Mouse (Mus musculus) gastrocnemius, postnatal 36 days (tissue): ENCODE results near the gene Dlgap3. TPM values are rescaled to one million over a fixed set of nuclear protein-coding genes. Genes with fewer than 3 reads are reported as not detected.

Experiments used
- DNase-seq, 2 experiments: peaks; one replicate each; pipeline ENCODE4 v3.0.0; 2022
- intact Hi-C: fragments of 180-260 bp; cut with DNase I; formaldehyde crosslinking; loops from one replicate; pipeline ENCODE4 v1.15.1; 2025
- total RNA-seq, 2 experiments: library from RNA; stranded (reverse); gene quantifications; 2 replicates each; pipeline ENCODE4 v1.2.3; 2021

The Dlgap3 gene
- total RNA-seq, 2 experiments from 2014 or later, result 0.23 TPM; not detected in 1

DNA sequence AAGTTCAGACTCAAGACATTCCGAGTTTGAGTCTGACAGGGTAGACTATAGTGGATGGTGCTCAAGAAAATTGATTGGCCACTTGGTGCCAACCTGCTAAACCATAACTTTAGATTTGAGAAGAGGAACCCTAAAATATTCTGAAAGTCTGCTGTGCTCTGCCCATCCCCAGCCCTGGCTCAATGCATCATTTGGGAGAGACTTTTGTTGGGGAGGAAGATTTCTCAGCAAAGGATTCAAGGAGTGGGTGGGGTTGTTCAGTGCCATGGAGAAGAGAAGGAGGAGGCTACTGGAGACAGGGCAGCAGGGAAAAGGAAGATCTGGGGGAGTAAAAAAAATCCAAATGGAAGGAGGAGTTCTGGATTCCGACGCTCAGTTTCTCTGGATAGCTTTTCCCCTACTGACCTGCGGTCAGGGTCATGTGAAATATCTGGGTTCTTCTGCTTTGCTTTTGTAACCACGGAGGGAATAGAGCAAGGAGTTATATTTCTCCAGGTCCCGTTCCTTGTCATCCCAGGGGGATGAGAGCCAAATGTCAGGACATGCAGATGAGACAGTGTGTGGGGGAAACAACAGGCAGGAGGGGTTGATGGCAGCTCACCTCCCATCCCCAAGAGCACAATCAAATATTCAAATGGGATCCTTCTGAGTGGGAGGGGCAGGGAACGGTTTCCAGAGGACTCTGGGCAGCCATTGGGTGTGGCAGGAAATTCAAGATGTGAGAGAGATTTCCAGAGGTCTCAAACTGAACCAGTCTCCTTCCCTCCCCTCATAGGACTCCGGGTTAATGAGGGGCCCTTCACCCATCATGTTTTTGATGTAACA lies 5.3 kb downstream of the Dlgap3 start:
- intact Hi-C loops, result no loop called here
- DNase-seq, result no peak

DNA sequence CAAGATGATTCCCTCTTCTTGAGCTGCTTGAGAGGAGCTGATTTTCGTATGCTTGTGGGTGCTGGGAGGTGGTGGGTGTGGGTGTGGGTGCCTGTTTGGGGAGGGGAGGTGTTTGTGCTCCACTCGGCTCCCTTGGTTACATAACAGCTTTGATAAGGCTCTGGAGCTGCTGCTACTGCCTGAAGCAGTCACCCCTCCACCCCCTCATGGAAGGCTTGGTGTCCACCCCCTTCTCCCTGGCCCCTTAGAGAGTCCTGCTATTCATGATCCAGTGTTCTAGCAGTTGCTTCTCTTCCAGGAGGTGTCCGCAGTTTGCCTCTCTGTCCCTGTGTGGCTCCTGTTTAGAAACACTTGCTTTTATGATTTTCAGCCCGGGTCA lies 5.9 kb downstream of the Dlgap3 start:
- no peak for DNase-seq
- intact Hi-C loops, result no loop called here

DNA sequence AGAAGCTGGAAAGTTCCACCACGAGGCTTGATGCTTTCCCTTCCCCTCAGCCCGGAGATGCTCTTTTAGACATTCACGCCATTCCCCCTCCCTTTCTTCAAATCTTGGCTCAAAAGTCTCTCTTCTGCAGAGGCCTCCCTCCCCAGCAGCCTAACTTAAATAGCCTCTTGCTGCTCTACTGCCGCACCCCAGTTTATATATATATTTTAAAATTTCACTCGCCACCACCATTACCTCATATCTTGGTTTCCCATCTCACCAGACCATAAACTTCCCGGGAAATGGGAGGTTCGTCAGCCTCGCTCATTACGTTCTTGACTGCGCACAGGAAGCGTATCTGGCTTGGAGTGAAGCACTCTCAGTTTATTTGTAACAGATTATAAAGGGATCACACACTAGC lies 9.0 kb downstream of the Dlgap3 start:
- DNase-seq, result no peak
- intact Hi-C loops, result no loop called here

DNA sequence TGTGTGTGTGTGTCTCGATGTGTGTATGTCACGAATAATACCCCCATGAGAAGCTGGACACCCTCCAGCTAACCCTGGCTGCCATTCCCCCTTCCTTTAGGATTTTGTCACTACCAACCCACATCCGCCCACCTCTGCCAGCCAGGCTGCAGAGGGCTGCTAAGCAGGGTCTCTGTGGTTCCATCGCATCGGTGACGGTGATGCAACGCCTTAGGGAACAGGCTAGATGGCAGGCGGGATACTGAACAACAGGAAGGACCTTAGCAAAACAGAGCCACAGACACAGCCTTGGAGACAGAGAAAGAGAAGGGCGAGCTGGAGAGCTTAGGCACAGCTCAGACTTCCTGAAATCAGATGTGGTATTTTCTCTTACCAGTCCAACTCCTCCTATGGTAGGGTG lies 9.7 kb downstream of the Dlgap3 start:
- DNase-seq, result no peak
- intact Hi-C loops, result no loop called here

DNA sequence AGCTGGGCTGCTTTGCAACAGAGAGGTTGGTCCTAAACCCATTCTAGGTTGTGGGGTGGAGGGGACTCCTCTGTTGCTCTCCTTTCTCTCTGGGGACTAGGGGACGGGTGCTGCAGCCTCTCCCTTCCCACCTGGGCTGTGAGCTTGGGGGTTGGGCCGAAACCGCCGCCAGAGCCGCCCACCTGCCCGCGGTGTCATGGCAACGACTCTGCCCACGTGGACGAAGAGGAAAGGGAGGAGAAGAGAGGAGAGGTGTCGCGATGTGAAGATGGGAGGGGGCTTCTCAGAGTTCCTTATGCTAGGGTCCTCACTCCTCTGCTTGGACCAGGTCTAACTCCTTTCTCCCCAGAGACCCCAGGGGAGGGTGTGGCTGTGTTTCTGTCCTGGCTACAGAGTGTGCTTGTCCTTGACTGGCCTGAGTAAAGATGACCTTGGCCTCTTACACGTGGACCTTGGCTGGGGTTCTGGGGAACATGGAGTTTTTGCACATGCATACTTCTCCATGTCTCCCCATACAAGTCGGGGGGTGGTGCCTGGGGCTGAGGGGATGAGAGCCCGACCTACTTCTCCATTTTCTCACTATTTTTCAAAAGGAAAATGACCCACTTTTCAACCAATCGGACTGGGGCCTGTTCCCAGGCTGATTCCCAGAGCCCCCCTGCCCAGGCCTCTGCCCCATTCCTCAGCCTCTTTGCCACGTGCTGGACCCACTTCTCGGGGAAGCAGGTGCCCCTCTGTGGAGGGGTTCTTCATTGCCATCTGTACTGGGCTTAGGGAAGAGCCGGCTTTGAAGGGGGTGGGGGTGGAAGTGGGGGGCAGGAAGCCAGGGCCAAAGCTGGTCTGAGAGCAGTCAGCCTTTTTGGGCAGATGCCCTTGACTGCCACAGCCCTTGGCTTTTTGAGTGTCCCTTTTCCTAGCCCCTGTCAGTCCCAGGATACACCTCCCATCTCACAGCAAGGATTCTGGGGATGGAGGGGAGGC lies 10.8 kb downstream of the Dlgap3 start:
- intact Hi-C loops, result no loop called here

DNA sequence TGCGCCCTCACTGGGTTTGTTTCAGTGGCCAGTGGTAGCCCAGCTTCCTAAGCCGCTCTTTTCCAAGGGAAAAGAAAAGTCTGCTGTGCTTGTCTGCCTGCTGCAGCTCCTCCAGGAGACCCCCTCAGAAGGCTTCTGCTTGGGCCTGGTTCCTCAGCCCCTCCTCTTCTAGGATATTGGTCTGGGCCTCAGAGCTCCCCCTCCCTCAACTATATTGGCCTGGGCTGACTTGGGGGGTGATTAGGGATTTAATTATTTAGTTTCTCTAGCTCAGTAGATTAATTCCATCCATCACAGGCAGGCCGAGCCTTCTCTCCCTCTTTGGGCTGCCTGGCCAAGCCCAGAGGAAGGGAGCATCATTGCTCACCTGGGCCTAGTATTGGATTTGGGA lies 11.4 kb downstream of the Dlgap3 start:
- intact Hi-C loops, result no loop called here
- no peak for DNase-seq

More for the DNA sequence above, 10.8 kb downstream of the Dlgap3 start:
- DNase-seq, result no peak

DNA sequence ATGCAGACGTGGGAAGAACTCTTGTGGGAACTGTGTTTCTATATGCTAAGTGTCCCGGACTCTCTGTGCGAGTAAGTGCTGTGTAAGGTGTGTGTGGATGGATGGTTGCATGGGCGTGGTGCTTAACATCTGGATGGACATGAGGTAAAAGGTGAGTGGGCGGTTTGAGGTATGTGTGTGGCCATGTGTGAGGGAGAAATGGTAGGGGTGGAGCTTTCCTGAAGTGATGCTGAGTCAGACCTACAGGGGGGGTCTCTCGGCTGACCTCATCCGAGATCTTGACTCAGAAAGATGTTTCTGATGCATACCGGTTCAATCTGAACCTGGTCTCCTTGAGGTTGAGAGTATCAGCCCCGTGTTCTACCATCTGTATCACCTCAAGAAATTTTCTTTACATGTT lies 12.0 kb downstream of the Dlgap3 start:
- DNase-seq, result no peak
- intact Hi-C loops, result no loop called here

DNA sequence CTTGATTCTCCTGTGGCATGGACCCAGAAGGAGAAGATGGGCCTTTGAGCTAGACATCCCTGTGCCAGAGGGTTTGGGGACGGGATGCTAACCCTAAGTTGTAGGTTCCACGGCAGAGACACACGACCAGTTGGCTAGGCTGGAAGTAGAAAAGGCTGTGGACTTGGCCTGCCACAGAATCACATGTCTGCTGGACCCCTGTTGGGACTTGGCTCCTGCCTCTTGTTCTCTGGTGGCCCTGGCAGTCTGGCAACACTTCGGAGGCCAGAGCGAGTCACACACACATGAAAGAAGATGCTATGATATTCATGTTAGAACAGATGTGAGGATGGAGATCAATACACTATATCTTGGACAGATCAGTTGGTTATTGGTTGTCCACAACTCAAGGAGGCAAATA lies 14.9 kb downstream of the Dlgap3 start:
- intact Hi-C loops, result no loop called here
- no peak for DNase-seq

DNA sequence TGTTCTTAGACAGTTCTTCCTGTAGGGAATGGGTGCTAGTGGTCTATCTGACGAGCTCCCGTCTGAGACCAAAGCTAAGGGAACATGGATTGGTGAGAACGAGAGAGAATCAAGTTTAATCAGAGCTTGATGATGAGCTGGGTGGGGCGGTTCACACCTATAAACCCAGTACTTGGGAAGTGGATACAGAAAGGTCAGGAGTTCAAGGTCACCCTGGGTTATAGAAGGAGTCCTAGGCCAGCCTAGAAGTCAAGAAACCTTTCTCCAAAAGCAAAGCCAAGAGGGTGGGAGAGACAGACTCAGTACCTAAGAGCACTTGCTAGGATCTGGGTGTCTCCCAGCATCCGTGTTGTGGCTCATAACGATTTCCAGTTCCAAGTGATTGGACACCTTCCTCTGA lies 21.9 kb downstream of the Dlgap3 start:
- no peak for DNase-seq
- intact Hi-C loops, result no loop called here

DNA sequence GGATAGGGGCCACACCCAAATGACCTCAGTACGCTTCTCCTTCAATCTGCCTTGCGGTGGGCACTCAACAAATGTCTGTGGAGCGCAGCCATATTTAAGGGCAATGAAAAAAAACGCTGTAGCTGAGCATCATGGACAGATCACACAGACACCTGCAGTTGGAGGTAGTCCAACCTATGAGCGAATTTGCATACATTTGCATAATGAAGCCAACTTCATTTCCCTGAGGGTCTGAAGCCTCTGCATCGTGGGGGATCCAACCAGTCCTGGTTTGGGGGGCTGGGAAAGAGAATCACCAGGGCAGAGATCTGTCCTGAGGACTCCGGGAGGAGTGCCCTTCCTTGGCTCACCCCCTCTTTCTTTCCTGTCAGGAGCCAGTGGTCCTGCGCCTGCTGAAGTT lies 23.7 kb downstream of the Dlgap3 start:
- no peak for DNase-seq
- intact Hi-C loops, result no loop called here

DNA sequence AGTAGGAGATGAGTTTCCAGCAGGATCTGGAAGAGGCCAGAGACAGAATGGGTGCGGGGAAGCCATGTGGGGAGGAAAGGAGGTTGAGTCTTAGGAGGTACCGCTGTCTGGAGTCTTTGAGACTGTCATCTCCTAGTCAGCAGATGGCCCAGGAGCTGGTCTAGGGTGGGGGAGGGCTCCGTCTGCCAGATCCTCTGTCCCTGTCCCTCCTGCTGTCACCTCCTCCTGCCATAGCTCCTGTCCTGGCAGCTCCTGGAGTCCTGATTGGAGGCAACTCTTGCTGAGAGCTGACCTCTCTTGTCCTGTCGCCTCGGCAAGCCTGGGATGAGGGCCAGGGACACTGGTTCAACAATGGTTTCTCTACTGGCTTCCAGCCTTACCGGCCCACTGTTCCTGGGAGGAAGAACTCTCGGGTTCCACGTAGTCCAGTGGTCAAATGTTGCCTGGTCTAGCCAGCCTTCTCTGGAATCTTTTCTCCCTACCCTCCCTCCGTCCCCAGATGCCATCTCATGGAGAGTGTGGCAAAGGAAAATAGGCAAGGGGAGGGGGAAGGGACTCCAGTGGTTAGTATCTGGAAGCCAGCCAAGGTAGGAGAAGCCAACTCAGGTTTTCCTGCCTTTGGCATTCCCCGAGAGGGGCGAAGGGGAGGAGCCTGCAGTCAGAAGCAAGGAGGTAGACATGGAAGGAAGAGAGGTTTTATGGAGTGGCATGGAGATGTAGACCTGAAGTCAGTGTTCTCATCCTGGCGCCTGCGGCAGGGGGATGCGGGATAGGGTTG lies 24.6 kb downstream of the Dlgap3 start:
- DNase-seq, result no peak
- intact Hi-C loops, result no loop called here

DNA sequence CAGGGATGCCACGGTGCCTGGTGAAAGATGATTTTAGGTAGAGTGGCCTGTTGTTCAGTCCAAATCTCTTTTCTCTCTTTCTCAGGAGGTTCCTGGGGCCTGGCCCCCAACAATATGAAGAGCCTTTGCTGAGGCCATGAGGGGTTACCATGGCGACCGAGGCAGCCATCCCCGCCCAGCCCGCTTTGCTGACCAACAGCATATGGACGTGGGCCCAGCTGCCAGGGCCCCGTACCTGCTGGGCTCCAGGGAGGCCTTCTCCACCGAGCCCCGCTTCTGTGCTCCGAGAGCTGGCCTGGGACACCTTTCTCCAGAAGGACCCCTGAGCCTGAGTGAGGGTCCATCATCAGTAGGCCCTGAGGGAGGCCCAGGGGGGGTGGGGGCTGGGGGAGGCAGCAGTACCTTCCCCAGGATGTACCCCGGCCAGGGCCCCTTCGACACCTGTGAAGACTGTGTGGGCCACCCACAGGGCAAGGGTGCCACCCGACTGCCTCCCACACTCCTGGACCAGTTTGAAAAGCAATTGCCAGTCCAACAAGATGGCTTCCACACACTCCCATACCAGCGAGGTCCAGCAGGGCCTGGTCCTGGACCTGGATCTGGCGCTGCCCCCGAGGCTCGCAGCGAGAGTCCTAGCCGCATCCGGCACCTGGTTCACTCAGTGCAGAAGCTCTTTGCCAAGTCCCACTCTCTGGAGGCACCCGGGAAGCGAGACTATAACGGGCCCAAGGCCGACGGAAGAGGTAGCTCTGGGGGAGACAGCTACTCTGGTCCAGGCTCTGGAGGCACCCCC lies 25.7 kb downstream of the Dlgap3 start:
- no peak for DNase-seq
- intact Hi-C loops, result no loop called here

DNA sequence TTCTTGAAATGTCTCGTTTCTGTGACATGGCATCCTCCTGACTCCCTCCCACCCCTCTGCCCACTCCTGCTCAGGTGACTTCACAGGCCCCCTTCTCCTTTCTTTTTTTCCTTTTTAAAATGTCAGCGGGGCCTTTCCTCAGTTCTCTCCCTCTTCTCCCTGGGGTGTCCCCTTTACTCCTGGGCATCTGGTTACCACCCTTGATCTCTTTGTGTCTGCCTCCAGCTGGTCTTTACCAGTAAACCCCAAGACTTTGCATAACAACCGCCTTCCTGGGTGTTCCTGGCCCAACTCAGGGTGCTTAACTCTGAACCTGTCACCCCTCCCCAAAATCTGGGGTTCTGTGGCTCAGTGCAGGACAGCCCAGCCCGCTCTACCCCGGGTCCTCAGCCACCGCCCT lies 29.6 kb downstream of the Dlgap3 start:
- DNase-seq, result no peak
- intact Hi-C loops, result no loop called here

DNA sequence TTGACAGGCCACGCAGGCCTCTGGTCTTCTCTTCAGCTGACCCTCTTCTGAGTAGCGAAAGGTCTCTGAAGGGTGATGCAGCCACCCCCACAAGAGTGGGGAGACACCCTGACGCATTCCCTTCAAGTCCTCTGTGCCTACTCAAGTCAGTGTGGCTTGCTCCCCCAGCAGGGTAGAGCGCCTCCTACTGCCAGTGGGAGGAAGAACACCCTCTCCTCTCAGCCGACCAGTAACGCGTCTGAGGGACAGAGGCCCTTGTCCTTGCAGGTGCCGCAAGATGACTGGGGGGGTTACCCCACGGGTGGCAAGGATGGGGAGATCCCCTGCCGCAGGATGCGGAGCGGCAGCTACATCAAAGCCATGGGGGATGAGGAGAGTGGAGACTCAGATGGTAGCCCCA lies 30.4 kb downstream of the Dlgap3 start:
- intact Hi-C loops, result no loop called here
- no peak for DNase-seq

DNA sequence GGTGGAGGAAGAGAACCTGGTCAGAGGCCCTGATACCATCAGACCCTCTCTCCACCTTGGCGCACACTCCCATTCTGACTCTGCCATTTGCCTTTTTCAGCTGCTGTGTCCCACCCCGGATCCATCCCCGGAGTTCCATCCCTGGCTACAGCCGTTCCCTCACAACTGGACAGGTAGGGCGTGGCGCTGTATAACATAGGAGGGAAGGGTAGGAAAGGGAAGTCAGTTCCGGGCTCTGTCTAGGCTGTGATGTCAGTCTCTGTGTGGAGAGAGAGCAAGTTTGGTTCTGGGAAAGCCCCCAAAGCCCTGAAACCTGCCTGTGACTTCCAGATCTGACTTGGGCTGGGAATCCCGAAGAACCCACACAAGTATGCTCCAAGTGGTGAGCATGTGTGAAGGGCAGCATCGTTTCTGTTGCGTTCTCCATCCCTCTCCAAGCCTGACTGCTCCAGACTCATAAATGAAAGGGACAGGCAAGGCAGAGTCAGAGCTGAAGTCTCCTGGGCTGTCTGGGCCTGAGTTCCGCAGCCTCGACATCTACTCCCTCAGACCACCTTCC lies 31.2 kb downstream of the Dlgap3 start:
- intact Hi-C loops, result no loop called here
- no peak for DNase-seq

DNA sequence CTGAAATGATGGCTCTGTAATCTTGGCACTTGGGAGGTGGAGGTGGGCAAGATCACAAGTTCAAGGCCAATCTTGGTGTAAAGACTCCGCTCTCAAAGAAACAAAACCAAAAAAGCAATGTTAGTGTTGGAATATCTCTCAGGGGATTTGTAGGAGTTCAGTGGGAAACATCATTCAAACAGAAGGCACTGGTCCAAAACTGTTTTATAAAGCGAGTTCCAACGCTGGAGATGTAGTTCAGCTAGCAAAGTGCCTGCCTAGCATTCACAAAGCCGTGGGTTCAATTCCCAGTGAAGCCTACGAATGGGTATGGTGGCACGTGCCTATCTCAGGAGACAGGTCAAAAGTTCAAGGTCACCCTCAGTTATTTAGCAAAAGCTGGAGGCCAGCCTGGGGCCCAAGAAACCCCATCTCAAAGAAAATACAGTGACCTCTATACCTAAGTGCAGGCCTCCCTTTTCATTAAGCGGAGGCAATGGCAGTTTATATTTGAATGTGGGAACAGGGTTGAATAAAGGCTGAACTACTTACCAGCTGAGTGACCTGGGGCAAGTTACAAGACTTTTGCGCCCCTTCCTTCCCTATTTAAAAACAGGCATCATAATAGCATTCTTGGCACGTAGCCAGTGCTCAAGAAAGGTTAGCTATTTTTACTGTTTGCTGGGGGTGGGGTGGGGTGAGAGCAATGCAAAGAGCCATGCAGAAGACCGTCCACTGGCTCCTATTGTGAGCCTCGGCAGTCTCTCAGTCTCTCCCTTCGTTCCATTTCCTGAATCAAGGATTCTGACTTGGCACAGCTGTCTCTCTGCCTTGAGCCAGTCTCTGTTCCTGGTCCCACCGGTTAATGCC lies 32.0 kb downstream of the Dlgap3 start:
- intact Hi-C loops, result no loop called here

DNA sequence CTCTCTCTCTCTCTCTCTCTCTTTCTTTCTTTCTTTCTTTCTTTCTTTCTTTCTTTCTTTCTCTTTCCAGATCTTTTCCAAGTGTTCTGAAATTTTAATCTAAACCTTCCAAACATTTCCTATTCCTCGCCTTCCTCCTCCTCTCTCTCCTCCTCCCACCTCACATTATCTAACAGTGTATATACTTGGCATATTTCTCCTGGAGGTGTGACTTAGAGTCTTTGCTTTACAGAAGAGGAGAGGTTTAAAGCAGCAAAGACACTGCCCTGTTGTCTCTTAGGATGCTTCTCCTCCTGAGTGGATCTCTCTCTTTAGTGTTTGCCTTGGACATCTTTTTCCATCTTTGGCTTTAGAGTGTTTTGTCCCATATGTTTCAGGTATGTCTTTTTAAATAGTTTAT lies 34.1 kb downstream of the Dlgap3 start:
- intact Hi-C loops, result no loop called here
- no peak for DNase-seq

More for the DNA sequence above, 32.0 kb downstream of the Dlgap3 start:
- DNase-seq, result no peak

DNA sequence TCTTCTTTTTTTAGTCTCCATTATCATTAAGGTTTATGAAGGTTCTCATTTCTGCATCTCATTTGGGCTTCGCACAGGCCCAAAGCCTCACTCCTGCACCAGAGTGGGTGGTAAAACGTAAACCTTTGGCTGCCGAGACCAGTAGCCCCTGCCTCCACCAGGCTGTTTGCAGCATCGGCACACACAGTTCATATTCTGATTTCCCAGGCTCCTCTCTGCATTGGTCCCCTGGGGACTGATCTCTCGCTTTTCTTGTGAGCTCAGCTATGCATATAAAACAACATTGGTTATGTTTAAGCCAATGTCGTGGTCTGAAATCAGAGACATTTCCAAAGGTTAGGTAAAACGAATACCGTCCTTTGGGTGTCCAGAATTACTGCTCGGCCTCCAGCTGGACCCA lies 42.3 kb downstream of the Dlgap3 start:
- intact Hi-C loops, result no loop called here
- DNase-seq, result no peak

DNA sequence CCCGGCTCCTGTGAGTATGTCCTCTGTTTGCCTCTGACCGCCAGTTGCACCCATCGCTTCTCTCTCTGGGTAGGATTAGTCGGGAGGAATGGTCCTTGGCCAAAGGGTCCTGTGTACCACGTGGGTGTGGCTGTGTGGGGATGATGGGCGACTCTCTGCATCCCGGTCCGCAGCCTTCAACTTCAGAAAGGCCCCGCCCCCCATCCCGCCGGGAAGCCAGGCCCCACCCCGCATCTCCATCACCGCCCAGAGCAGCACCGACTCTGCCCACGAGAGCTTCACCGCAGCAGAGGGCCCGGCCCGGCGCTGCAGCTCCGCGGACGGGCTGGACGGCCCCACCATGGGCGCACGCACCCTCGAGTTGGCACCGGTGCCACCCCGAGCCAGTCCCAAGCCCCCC lies 45.5 kb downstream of the Dlgap3 start:
- no peak for DNase-seq
- intact Hi-C loops, result no loop called here
